Mouse (Mus musculus) neural tube, embryonic 11.5 days (tissue): ENCODE measurements around the gene Lyrm9. TPM values are rescaled to one million over a fixed set of nuclear protein-coding genes. Genes with fewer than 3 reads are reported as not detected.

Experiments
- ATAC-seq: fragments of 200-750 bp; cut with Nextera tagmentation; 2 replicates; pipeline ENCODE4 v1.8.0; 2017; ENCODE audit warnings: moderate number of reproducible peaks, mild to moderate bottlenecking, moderate TSS enrichment, moderate library complexity; ENCODE audit not compliant: insufficient read depth, low FRiP score, low TSS enrichment
- DNase-seq: peaks from one replicate; pipeline ENCODE4 v3.0.0-alpha.2; 2015; ENCODE audit warnings: low spot score
- H3K27ac ChIP-seq: fragments of 300-500 bp; sonication (generic); 2 replicates; pipeline ENCODE4 v1.5.1; 2014; ENCODE audit warnings: low read depth, mild to moderate bottlenecking, low read length
- H3K27me3 ChIP-seq: fragments of 300-500 bp; sonication (generic); 2 replicates; pipeline ENCODE4 v1.6.1; 2014; ENCODE audit warnings: mild to moderate bottlenecking, low read length, mixed read lengths; ENCODE audit not compliant: control insufficient read depth, insufficient read depth
- H3K36me3 ChIP-seq: fragments of 300-500 bp; sonication (generic); 2 replicates; pipeline ENCODE4 v1.6.1; 2014; ENCODE audit warnings: mild to moderate bottlenecking, low read length, moderate library complexity, mixed read lengths; ENCODE audit not compliant: control insufficient read depth, insufficient read depth
- H3K4me1 ChIP-seq: fragments of 300-500 bp; sonication (generic); 2 replicates; pipeline ENCODE4 v1.6.1; 2014; ENCODE audit warnings: low read length, mixed read lengths; ENCODE audit not compliant: control insufficient read depth, insufficient read depth
- H3K4me2 ChIP-seq: fragments of 300-500 bp; sonication (generic); 2 replicates; pipeline ENCODE4 v1.6.1; 2014; ENCODE audit warnings: low read depth, mild to moderate bottlenecking, moderate library complexity
- H3K4me3 ChIP-seq: fragments of 300-500 bp; sonication (generic); 2 replicates; pipeline ENCODE4 v1.5.1; 2014; ENCODE audit warnings: low read depth, low read length
- H3K9ac ChIP-seq: fragments of 300-500 bp; sonication (generic); 2 replicates; pipeline ENCODE4 v1.6.1; 2014; ENCODE audit warnings: mild to moderate bottlenecking, low read length
- H3K9me3 ChIP-seq: fragments of 300-500 bp; sonication (generic); 2 replicates; pipeline ENCODE4 v1.6.1; 2016; ENCODE audit warnings: low read length; ENCODE audit not compliant: control insufficient read depth
- WGBS: fragments of 180-500 bp; shearing (Covaris S2); extraction: QIAGEN DNeasy Blood & Tissue Kit; methylation state at CpG from one replicate; pipeline ENCODE4 v1.1.7; 2014; 5-methylcytosine and 5-hydroxymethylcytosine counted together
- polyA plus RNA-seq: library from polyadenylated mRNA; unstranded; fragments of >200 nt; fragmentation: Nextera tagmentation; extraction: Ambion mirVana; gene quantifications from 2 replicates; pipeline ENCODE4 v1.2.1, GENCODE M21; 2014

Lyrm9 gene
- polyA plus RNA-seq, 1 experiment from 2014 or later = 21.6 TPM

DNA sequence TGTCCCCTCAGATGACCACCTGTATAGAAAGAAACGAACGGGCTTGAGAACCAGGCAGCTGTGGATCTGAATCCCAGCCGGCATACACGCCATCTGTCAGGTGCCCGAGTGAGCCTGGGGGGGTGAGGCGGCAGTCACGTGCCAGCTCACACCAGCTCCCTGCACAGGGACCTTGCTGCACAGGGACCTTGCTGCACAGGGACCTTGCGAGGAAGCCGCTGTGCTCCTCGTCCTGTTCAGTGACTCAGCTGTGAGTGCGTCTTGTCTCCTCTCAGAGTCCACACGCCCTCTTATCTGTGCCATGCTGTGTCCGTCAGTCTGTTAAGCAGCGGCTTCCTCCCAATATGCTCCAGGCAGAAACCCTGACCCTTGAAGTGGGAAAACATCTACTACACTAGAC is 13.1 kb downstream of the Lyrm9 start:
- no peaks in the 10 kb centered on the region for H3K27me3 ChIP-seq
- no peak overlapping the region for H3K4me3 ChIP-seq
- H3K9ac ChIP-seq = no peak overlapping the region
- H3K9me3 ChIP-seq = no peaks in the 10 kb centered on the region
- H3K36me3 ChIP-seq = no peaks in the 10 kb centered on the region
- WGBS = 80% methylated on average over 14 of the region's 14 CpGs
- H3K27ac ChIP-seq = no peak overlapping the region
- H3K4me2 ChIP-seq = no peak overlapping the region
- DNase-seq (no peak), ATAC-seq (no peak)
- no peaks in the 10 kb centered on the region for H3K4me1 ChIP-seq

DNA sequence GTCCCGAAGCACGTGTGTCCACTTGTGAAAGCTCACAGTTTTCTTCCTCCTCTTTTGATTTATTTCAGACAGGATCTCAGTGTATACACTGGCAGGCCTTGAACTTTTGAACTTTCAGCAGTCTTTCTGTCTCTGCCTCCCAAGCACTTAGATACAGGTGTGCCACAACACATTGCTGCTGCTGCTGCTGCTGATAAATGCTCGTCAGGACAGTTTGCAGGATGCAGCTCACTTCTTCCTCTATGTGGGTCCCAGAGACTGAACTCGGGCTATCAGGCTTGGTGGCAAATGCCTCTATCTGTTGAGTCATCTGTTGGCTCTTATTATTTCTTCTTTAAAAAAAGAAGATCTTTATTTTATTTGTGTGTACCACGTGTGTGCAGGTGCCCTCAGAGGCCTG is 13.8 kb downstream of the Lyrm9 start:
- DNase-seq (no peak), ATAC-seq (no peak)
- 92% methylated on average over 5 of the region's 5 CpGs for WGBS
- Histone ChIP-seq H3K9me3 (no peaks in the 10 kb centered on the region), H3K4me2 (no peak overlapping the region), H3K4me1 (no peaks in the 10 kb centered on the region), H3K27me3 (no peaks in the 10 kb centered on the region), H3K4me3 (no peak overlapping the region), H3K9ac (no peak overlapping the region), H3K27ac (no peak overlapping the region), H3K36me3 (no peaks in the 10 kb centered on the region)

DNA sequence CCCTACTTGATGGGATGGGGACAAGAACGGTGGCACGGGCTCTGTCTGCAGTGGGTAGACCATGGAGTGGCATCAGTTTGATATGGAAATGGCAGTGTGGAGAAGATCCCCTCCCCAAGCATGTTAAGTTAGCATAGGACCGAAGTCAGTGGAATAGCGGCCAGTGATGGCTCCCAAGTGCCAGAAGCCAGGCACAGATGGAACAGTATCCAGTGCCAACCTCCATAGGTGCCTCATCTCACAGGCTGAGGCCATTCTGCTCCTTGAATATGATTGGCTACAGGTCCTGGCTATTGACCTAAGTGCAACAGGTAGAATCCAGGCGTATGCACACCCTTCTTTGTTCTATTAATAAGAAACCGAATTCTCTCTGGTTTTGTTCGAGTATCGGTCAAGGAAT is 15.6 kb downstream of the Lyrm9 start:
- Histone ChIP-seq H3K27ac (no peak overlapping the region), H3K27me3 (no peaks in the 10 kb centered on the region), H3K36me3 (no peaks in the 10 kb centered on the region), H3K9me3 (no peaks in the 10 kb centered on the region), H3K4me2 (no peak overlapping the region), H3K9ac (no peak overlapping the region), H3K4me1 (no peaks in the 10 kb centered on the region), H3K4me3 (no peak overlapping the region)
- WGBS = 92% methylated on average over 8 of the region's 8 CpGs
- DNase-seq (no peak), ATAC-seq (no peak)

DNA sequence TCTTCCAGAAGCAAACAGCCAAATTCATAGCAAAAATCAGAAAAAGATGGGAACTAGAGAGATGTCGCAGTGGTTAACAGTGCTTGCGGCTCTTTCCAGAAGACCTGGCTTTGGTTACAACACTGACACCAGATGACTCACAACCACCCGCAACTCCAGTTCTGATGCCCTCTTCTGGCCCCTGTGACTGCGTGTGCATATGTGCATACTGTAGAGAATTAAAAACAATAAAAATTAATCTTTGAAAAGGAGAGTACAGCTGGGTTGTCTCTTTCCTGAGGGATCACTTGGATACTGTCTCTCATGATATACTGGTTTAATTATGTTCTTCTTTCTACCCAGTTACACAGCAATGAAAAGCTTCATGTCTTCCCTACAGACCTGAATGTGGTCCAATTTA is 20.2 kb downstream of the Lyrm9 start:
- Histone ChIP-seq H3K9me3 (no peaks in the 10 kb centered on the region), H3K9ac (no peak overlapping the region), H3K27me3 (no peaks in the 10 kb centered on the region), H3K4me2 (no peak overlapping the region), H3K27ac (no peak overlapping the region), H3K4me1 (no peaks in the 10 kb centered on the region), H3K36me3 (no peaks in the 10 kb centered on the region), H3K4me3 (no peak overlapping the region)
- DNase-seq (no peak), ATAC-seq (no peak)
- WGBS = 84% methylated on average over 4 of the region's 4 CpGs

DNA sequence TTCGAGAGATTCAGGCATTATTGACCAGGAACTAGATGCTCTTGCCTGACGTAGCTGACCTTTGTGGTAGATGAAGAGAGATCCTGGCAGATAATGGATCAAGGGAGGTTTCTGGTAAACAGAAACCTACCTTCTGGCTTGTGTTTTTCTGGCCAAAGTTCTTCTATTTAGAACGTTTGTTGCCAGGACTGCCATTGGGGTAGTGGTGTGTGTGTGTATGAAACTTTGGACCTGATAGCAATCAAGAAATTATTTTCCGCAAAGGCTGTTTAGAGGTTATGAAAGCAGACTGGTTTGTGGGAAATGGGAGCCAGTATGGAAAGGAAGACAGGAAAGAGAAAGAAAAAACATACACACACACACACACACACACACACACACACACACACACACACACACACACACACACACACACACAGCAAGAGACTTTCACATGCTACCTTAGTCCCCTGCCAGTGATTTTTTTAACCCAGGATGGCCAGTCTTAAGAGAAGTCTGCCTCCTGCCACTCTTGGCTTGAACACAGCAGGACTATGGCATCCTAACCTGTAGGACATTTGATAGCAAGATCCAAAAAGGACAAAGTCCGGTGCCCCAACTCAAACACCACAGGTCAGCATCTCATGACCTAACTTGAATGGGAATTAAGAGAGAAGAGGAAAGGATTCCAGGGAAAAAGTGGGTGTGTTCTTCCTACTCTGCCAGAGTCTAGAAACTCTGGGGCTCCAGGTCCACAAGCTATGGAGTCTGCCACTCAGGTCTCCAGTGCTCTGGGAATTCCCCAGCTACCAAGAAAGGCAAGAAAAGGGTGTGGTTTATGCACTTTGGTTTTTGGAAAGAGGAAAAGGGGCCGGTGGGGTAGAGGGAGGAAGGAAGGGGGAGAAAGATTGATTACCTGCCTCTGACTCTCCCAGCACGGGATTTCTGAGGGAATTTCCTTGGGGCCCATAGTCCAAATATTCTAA is 21.8 kb downstream of the Lyrm9 start:
- Histone ChIP-seq H3K9ac (no peak overlapping the region), H3K9me3 (no peaks in the 10 kb centered on the region), H3K27ac (no peak overlapping the region), H3K4me1 (no peaks in the 10 kb centered on the region), H3K4me2 (no peak overlapping the region), H3K4me3 (no peak overlapping the region), H3K27me3 (no peaks in the 10 kb centered on the region), H3K36me3 (no peaks in the 10 kb centered on the region)
- no peak for ATAC-seq
- WGBS = 63% methylated on average over 7 of the region's 7 CpGs
- DNase-seq = no peak

DNA sequence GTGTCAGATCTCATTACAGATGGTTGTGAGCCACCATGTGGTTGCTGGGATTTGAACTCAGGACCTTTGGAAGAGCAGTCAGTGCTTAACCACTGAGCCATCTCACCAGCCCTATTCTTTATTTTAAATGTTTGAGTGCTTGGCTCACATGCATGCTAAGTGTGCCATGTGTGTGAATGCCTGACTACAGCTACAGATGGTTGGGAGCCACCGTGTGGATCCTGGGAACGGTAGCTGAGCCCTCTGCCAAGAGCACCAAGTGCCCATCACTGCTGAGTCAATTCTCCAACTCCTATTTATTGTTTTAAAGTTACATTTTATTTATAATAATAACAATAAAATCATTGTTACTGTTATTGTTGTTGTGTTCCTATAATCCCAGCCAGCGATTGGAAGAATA is 23.5 kb downstream of the Lyrm9 start:
- DNase-seq (no peak), ATAC-seq (no peak)
- WGBS = 91% methylated on average over 3 of the region's 3 CpGs
- Histone ChIP-seq H3K36me3 (no peaks in the 10 kb centered on the region), H3K27ac (no peak overlapping the region), H3K27me3 (no peaks in the 10 kb centered on the region), H3K9me3 (no peaks in the 10 kb centered on the region), H3K4me2 (no peak overlapping the region), H3K4me3 (no peak overlapping the region), H3K9ac (no peak overlapping the region), H3K4me1 (no peaks in the 10 kb centered on the region)

DNA sequence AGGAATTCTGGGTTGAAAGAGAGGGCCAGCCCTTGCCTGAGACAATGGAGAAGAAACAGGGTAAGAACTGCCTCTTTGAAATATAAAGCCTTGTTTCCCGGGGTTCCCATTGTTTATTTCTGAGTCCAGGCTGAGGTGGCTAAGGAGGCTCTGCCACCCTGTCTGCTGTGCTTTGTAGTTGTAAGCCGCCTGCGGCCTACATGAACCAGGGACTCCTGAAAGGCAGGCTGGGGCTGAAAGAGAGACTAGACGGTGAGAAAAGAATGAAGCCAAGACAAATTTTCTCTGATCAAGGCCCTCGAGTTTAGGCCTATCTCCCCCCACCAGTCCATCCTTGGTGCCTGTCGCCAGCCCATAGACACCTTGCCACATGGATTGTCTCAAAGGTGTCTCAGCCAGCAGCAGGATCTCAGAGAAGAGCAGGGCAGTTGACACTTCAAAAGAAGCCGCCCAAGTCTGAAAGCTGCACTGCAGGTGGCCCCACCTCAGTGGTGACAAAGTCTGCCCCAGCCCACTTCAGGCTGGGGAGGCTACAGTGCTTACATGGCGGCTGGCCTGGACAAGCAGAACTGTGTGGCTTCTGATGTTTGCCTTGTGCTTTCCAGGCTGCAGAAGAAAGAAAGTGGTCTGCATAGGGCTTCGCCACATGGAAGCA is 25.0 kb downstream of the Lyrm9 start:
- no peak overlapping the region for H3K4me2 ChIP-seq
- no peaks in the 10 kb centered on the region for H3K4me1 ChIP-seq
- no peaks in the 10 kb centered on the region for H3K9me3 ChIP-seq
- H3K4me3 ChIP-seq = no peak overlapping the region
- no peaks in the 10 kb centered on the region for H3K27me3 ChIP-seq
- no peak overlapping the region for H3K9ac ChIP-seq
- DNase-seq (no peak), ATAC-seq (no peak)
- H3K36me3 ChIP-seq = no peaks in the 10 kb centered on the region
- no peak overlapping the region for H3K27ac ChIP-seq
- WGBS = 33% methylated on average over 9 of the region's 9 CpGs

DNA sequence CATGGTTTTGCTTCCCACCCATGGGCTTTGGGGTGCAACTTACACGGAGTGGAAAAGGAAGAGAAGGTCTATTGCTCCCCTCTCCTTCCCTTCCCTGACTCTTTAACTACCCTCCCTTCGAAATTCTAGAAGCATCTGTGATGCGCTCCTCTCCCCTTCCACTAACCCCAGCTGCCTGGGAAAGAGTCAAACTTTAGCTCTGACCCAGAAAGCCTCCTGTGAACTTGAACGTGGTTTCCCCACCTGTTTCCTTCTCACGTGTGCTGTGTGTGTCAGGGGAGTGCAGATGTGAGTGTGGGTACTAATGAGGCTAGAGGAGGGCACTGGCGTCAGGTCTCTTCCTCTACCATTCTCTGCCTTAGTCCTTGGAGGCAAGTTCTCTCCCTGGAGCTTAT is 25.5 kb downstream of the Lyrm9 start:
- Histone ChIP-seq H3K4me1 (no peaks in the 10 kb centered on the region), H3K4me3 (no peak overlapping the region), H3K36me3 (no peaks in the 10 kb centered on the region), H3K9me3 (no peaks in the 10 kb centered on the region), H3K27me3 (no peaks in the 10 kb centered on the region), H3K9ac (no peak overlapping the region), H3K27ac (no peak overlapping the region), H3K4me2 (no peak overlapping the region)
- ATAC-seq (no peak), DNase-seq (no peak)
- WGBS = 51% methylated on average over 6 of the region's 6 CpGs

DNA sequence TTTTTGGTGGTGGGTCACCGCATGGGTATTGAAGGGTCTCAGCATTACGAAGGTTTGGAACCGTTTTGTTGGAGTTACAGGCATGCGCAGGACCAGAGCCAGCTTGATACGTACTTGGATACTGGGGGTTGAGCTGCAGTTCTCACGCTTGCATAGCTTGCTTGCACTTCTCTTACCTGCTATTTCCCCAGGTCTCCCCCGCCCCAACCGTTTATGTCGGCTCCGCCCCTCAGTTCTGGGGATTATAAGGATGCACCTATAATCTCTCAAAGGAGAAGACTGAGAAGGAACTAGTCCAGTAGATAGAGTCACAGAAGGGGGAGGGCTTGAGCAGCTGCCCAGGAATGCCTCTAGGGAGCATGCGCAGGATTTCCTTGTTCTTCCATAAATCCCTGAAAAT is 26.1 kb downstream of the Lyrm9 start:
- H3K4me2 ChIP-seq = no peak overlapping the region
- DNase-seq = no peak
- no peak for ATAC-seq
- H3K9me3 ChIP-seq = no peaks in the 10 kb centered on the region
- H3K9ac ChIP-seq = no peak overlapping the region
- no peak overlapping the region for H3K27ac ChIP-seq
- WGBS = 89% methylated on average over 11 of the region's 11 CpGs
- no peaks in the 10 kb centered on the region for H3K4me1 ChIP-seq
- H3K36me3 ChIP-seq = no peaks in the 10 kb centered on the region
- H3K27me3 ChIP-seq = no peaks in the 10 kb centered on the region
- H3K4me3 ChIP-seq = no peak overlapping the region
